Mouse (Mus musculus): ENCODE measurements around the gene Acta2. TPM values are rescaled to one million over a fixed set of nuclear protein-coding genes. Genes with fewer than 3 reads are reported as not detected.

The Acta2 gene
- polyA plus RNA-seq, 1 experiment from 2014 or later: 11.9 TPM

GRCm38 (mm10) chr19:34240273-34241039, 14.9 kb downstream of the Acta2 start:
- H3K9ac ChIP-seq (ENCODE audit: low read depth, low read length): no peak overlapping the region
- no peaks in the 10 kb centered on the region for H3K4me1 ChIP-seq (ENCODE audit: control insufficient read depth, insufficient read depth, low read length)
- H3K27ac ChIP-seq (ENCODE audit: low read length): no peak overlapping the region
- H3K4me2 ChIP-seq (ENCODE audit: low read length): no peak overlapping the region
- H3K9me3 ChIP-seq (replicated peaks; ENCODE audit: control insufficient read depth, low read length, poor library complexity, severe bottlenecking): no peaks in the 10 kb centered on the region
- H3K27me3 ChIP-seq (ENCODE audit: control insufficient read depth, insufficient read depth, low read depth, low read length): no peaks in the 10 kb centered on the region
- peaks cover 2% of the 10 kb centered on the region for H3K36me3 ChIP-seq (ENCODE audit: control insufficient read depth, insufficient read depth, low read length)
- ATAC-seq: no peak
- 91% methylated on average over 5 of the region's 5 CpGs for WGBS
- H3K4me3 ChIP-seq (ENCODE audit: low read depth, low read length): no peak overlapping the region

DNA sequence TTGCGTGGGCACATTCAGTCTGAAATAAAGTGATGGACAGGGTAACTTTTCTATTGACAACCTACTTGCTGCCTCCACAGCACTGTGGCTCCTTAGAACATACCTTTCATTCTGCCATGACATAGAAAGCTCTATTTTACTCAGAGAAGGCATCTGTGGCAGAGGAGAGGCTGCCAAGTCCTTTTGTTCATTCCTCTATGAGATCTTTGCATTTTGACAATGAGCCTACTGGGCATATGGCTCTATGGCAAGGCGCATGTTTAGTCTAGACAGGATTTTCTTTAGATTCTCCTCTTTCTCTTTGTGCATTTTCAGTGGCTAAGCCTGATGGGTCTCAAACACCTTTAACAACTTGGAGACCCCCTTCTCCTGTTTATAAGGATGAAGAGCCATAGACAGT, 17.6 kb downstream of the Acta2 start:
- H3K4me1 ChIP-seq (ENCODE audit: control insufficient read depth, insufficient read depth, low read length): no peaks in the 10 kb centered on the region

DNA sequence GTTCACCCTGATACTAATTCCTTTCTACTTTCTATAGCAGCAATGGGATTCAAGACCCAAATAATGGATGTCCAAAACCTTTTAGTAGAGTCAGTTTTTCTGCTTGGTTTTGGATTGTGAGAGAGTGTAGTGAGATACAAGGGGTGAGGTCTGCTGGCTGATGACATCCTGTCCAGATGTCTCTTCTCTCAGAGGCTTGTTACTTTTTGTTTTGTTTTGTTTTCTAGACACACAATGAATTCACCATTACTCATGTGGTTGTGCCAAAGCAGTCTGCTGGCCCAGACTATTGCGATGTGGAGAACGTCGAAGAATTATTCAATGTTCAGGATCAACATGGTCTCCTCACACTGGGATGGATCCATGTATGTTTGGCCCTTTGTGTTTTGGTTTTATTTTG, 19.3 kb downstream of the Acta2 start:
- Histone ChIP-seq H3K4me2 (ENCODE audit: low read length) (no peak overlapping the region), H3K4me1 (ENCODE audit: control insufficient read depth, insufficient read depth, low read length) (no peaks in the 10 kb centered on the region), H3K4me3 (ENCODE audit: low read depth, low read length) (no peak overlapping the region), H3K9ac (ENCODE audit: low read depth, low read length) (no peak overlapping the region), H3K27me3 (ENCODE audit: control insufficient read depth, insufficient read depth, low read depth, low read length) (no peaks in the 10 kb centered on the region), H3K9me3 (replicated peaks; ENCODE audit: control insufficient read depth, low read length, poor library complexity, severe bottlenecking) (no peaks in the 10 kb centered on the region), H3K36me3 (ENCODE audit: control insufficient read depth, insufficient read depth, low read length) (peaks cover 5% of the 10 kb centered on the region; the same call in 1 of the 2 replicates), H3K27ac (ENCODE audit: low read length) (no peak overlapping the region)
- WGBS: 95% methylated on average over 3 of the region's 3 CpGs
- no peak for ATAC-seq

More for the DNA sequence above, 17.6 kb downstream of the Acta2 start:
- H3K9me3 ChIP-seq (replicated peaks; ENCODE audit: control insufficient read depth, low read length, poor library complexity, severe bottlenecking): no peaks in the 10 kb centered on the region
- H3K9ac ChIP-seq (ENCODE audit: low read depth, low read length): no peak overlapping the region
- no peak overlapping the region for H3K4me2 ChIP-seq (ENCODE audit: low read length)
- peaks cover 5% of the 10 kb centered on the region for H3K36me3 ChIP-seq (ENCODE audit: control insufficient read depth, insufficient read depth, low read length)
- H3K27me3 ChIP-seq (ENCODE audit: control insufficient read depth, insufficient read depth, low read depth, low read length): no peaks in the 10 kb centered on the region
- no peak overlapping the region for H3K27ac ChIP-seq (ENCODE audit: low read length)
- H3K4me3 ChIP-seq (ENCODE audit: low read depth, low read length): no peak overlapping the region
- whole genome bisulfite sequencing: 93% methylated on average over 2 of the region's 2 CpGs
- no peak for ATAC-seq

- 92% methylated on average over 14 of the region's 14 CpGs for WGBS
- no peak for ATAC-seq
- Histone ChIP-seq H3K4me2 (ENCODE audit: low read length) (no peak overlapping the region), H3K27me3 (ENCODE audit: control insufficient read depth, insufficient read depth, low read depth, low read length) (no peaks in the 10 kb centered on the region), H3K4me1 (ENCODE audit: control insufficient read depth, insufficient read depth, low read length) (no peaks in the 10 kb centered on the region), H3K9ac (ENCODE audit: low read depth, low read length) (no peak overlapping the region), H3K4me3 (ENCODE audit: low read depth, low read length) (no peak overlapping the region), H3K9me3 (replicated peaks; ENCODE audit: control insufficient read depth, low read length, poor library complexity, severe bottlenecking) (no peaks in the 10 kb centered on the region), H3K36me3 (ENCODE audit: control insufficient read depth, insufficient read depth, low read length) (peaks cover 5% of the 10 kb centered on the region; the same call in 1 of the 2 replicates), H3K27ac (ENCODE audit: low read length) (no peak overlapping the region)
These were observed 21.4 kb downstream of the Acta2 start for GRCm38 (mm10) chr19:34233944-34234343.

- Histone ChIP-seq H3K9me3 (replicated peaks; ENCODE audit: control insufficient read depth, low read length, poor library complexity, severe bottlenecking) (no peaks in the 10 kb centered on the region), H3K9ac (ENCODE audit: low read depth, low read length) (no peak overlapping the region), H3K36me3 (ENCODE audit: control insufficient read depth, insufficient read depth, low read length) (0 out of 2 replicates have a peak, but pooled peaks cover 5% of the 10 kb centered on the region), H3K27me3 (ENCODE audit: control insufficient read depth, insufficient read depth, low read depth, low read length) (no peaks in the 10 kb centered on the region), H3K4me3 (ENCODE audit: low read depth, low read length) (no peak overlapping the region), H3K27ac (ENCODE audit: low read length) (no peak overlapping the region), H3K4me1 (ENCODE audit: control insufficient read depth, insufficient read depth, low read length) (no peaks in the 10 kb centered on the region), H3K4me2 (ENCODE audit: low read length) (no peak overlapping the region)
- no peak for ATAC-seq
- WGBS: 51% methylated on average over 5 of the region's 5 CpGs
These were observed 23.1 kb downstream of the Acta2 start for GRCm38 (mm10) chr19:34232326-34232725.

DNA sequence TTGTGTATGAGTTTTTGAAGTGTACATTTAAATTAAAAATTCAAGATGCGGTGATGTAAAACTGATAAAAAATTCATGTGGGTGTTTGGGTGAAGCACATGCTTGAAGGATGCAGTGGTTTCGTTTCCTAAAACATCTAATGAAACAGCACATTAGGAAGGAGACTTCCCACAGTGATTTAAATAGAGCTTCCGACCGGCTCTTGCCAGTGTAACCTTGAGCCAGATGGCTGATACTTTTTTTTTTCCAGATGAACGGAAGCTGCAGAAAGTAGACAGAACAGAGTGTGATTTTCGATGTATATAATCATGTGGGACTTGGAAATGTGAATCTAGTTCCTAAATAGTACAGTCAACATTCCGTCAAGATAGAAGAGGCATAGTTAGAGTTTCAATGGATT, 23.8 kb downstream of the Acta2 start:
- Histone ChIP-seq H3K9me3 (replicated peaks; ENCODE audit: control insufficient read depth, low read length, poor library complexity, severe bottlenecking) (no peaks in the 10 kb centered on the region), H3K4me2 (ENCODE audit: low read length) (no peak overlapping the region), H3K36me3 (ENCODE audit: control insufficient read depth, insufficient read depth, low read length) (0 out of 2 replicates have a peak, but pooled peaks cover 5% of the 10 kb centered on the region), H3K27me3 (ENCODE audit: control insufficient read depth, insufficient read depth, low read depth, low read length) (no peaks in the 10 kb centered on the region), H3K4me3 (ENCODE audit: low read depth, low read length) (no peak overlapping the region), H3K27ac (ENCODE audit: low read length) (no peak overlapping the region), H3K4me1 (ENCODE audit: control insufficient read depth, insufficient read depth, low read length) (no peaks in the 10 kb centered on the region), H3K9ac (ENCODE audit: low read depth, low read length) (no peak overlapping the region)
- WGBS: 70% methylated on average over 7 of the region's 7 CpGs
- ATAC-seq: no peak

DNA sequence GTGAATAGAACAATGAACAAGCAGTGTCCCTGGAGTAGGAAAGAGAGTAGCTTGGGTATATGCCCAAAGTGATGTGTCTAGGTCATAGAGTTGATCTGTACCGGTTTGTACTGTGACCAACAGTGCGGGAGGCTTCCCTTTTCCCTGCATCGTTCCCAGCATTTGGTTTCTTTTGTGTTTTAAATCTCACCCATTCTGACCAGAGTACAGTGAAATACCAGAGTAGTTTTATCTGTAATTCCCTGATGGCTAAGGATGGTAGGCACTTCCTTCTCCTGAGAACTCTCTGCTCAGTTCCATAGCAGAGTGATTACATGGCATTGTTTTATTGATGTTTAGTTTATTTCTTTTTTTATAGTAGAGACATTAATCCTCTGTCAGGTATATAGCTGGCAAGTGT, 32.6 kb downstream of the Acta2 start:
- ATAC-seq: no peak
- H3K36me3 ChIP-seq (ENCODE audit: control insufficient read depth, insufficient read depth, low read length): 0 out of 2 replicates have a peak, but pooled peaks cover 2% of the 10 kb centered on the region
- no peaks in the 10 kb centered on the region for H3K4me1 ChIP-seq (ENCODE audit: control insufficient read depth, insufficient read depth, low read length)
- H3K4me2 ChIP-seq (ENCODE audit: low read length): no peak overlapping the region
- H3K27me3 ChIP-seq (ENCODE audit: control insufficient read depth, insufficient read depth, low read depth, low read length): no peaks in the 10 kb centered on the region
- H3K4me3 ChIP-seq (ENCODE audit: low read depth, low read length): no peak overlapping the region
- H3K9ac ChIP-seq (ENCODE audit: low read depth, low read length): no peak overlapping the region
- 81% methylated on average over 3 of the region's 3 CpGs for WGBS
- H3K27ac ChIP-seq (ENCODE audit: low read length): no peak overlapping the region
- no peaks in the 10 kb centered on the region for H3K9me3 ChIP-seq (replicated peaks; ENCODE audit: control insufficient read depth, low read length, poor library complexity, severe bottlenecking)

- Histone ChIP-seq H3K4me3 (ENCODE audit: low read depth, low read length) (no peak overlapping the region), H3K9me3 (replicated peaks; ENCODE audit: control insufficient read depth, low read length, poor library complexity, severe bottlenecking) (no peaks in the 10 kb centered on the region), H3K36me3 (ENCODE audit: control insufficient read depth, insufficient read depth, low read length) (no peaks in the 10 kb centered on the region), H3K4me2 (ENCODE audit: low read length) (no peak overlapping the region), H3K27me3 (ENCODE audit: control insufficient read depth, insufficient read depth, low read depth, low read length) (no peaks in the 10 kb centered on the region), H3K4me1 (ENCODE audit: control insufficient read depth, insufficient read depth, low read length) (peaks cover 4% of the 10 kb centered on the region; the same call in 1 of the 2 replicates), H3K9ac (ENCODE audit: low read depth, low read length) (no peak overlapping the region), H3K27ac (ENCODE audit: low read length) (no peak overlapping the region)
- ATAC-seq: no peak
- WGBS: 72% methylated on average over 3 of the region's 3 CpGs
These were observed 34.5 kb downstream of the Acta2 start for GRCm38 (mm10) chr19:34220732-34221380.

Measured in midbrain, embryonic 16.5 days (tissue).